Mouse (Mus musculus) small intestine, adult 2 months (tissue): ENCODE results near the gene Elmo1. TPM values are rescaled to one million over a fixed set of nuclear protein-coding genes. Genes with fewer than 3 reads are reported as not detected.

Experiments used
- H3K27ac ChIP-seq: fragments of 200-500 bp; 2 replicates; pipeline ENCODE4 v1.5.1; 2012; ENCODE audit warnings: low read depth, low read length, control low read depth, inconsistent platforms; ENCODE audit not compliant: insufficient read depth
- H3K27me3 ChIP-seq: fragments of 200-500 bp; 2 replicates; pipeline ENCODE4 v1.6.1; 2012; ENCODE audit warnings: mild to moderate bottlenecking, moderate library complexity, low read length, inconsistent platforms; ENCODE audit not compliant: control insufficient read depth, insufficient read depth
- H3K36me3 ChIP-seq: fragments of 200-500 bp; 2 replicates; pipeline ENCODE4 v1.6.1; 2012; ENCODE audit warnings: mild to moderate bottlenecking, low read length, control low read depth, inconsistent platforms; ENCODE audit not compliant: control insufficient read depth, insufficient read depth
- H3K4me1 ChIP-seq: fragments of 200-500 bp; 2 replicates; pipeline ENCODE4 v1.6.1; 2012; ENCODE audit warnings: low read length, inconsistent platforms, mixed read lengths; ENCODE audit not compliant: control insufficient read depth, insufficient read depth, insufficient read length
- H3K4me3 ChIP-seq: fragments of 200-500 bp; 2 replicates; pipeline ENCODE4 v1.5.1; 2012; ENCODE audit warnings: low read depth, mild to moderate bottlenecking, control low read depth, inconsistent platforms, low read length, moderate library complexity
- CTCF ChIP-seq: fragments of 200-500 bp; IDR thresholded peaks from 2 replicates; pipeline ENCODE4 v1.5.1; 2012; ENCODE audit warnings: low read depth, mild to moderate bottlenecking, control low read depth, inconsistent platforms, low read length, moderate library complexity, mixed read lengths; ENCODE audit not compliant: insufficient replicate concordance, insufficient read length; ENCODE audit errors: extremely low read depth
- POLR2A ChIP-seq: fragments of 200-500 bp; IDR thresholded peaks from 2 replicates; pipeline ENCODE4 v1.6.1; 2012; ENCODE audit warnings: low read depth, mild to moderate bottlenecking, control low read depth, inconsistent platforms, low read length, moderate library complexity
- WGBS: fragments of 180-500 bp; shearing (Covaris S2); methylation state at CpG from one replicate; pipeline ENCODE4 v1.1.7; 2018; 5-methylcytosine and 5-hydroxymethylcytosine counted together
- polyA plus RNA-seq: library from polyadenylated mRNA; depleted of rRNA; stranded (reverse); fragments of >200 nt; gene quantifications from 2 replicates; pipeline ENCODE4 v1.2.3, GENCODE M21; 2012

Gene Elmo1
- polyA plus RNA-seq, 1 experiment: 23.8 TPM

GRCm38 (mm10) chr13:20597307-20597706 lies 506.9 kb downstream of the Elmo1 start:
- no peaks in the 10 kb centered on the region for H3K36me3 ChIP-seq
- H3K4me3 ChIP-seq: no peak overlapping the region
- no peak for TF ChIP-seq CTCF
- no peak for TF ChIP-seq POLR2A
- H3K27ac ChIP-seq: no peak overlapping the region
- H3K27me3 ChIP-seq: no peaks in the 10 kb centered on the region
- 55% methylated on average over 5 of the region's 5 CpGs for WGBS
- H3K4me1 ChIP-seq: no peaks in the 10 kb centered on the region

GRCm38 (mm10) chr13:20598618-20599017 lies 508.2 kb downstream of the Elmo1 start:
- WGBS: 98% methylated on average over 3 of the region's 3 CpGs
- TF ChIP-seq CTCF: no peak
- no peak for TF ChIP-seq POLR2A

GRCm38 (mm10) chr13:20600246-20600645 lies 509.9 kb downstream of the Elmo1 start:
- Histone ChIP-seq H3K4me3 (no peak overlapping the region), H3K4me1 (no peaks in the 10 kb centered on the region), H3K27ac (no peak overlapping the region), H3K36me3 (peaks cover 7% of the 10 kb centered on the region), H3K27me3 (no peaks in the 10 kb centered on the region)
- WGBS: 75% methylated on average over 6 of the region's 6 CpGs
- TF ChIP-seq CTCF (no peak), POLR2A (no peak)

More at GRCm38 (mm10) chr13:20598618-20599017, 508.2 kb downstream of the Elmo1 start:
- H3K27ac ChIP-seq: no peak overlapping the region
- no peaks in the 10 kb centered on the region for H3K27me3 ChIP-seq
- peaks cover 3% of the 10 kb centered on the region; the same call in 1 of the 2 replicates for H3K36me3 ChIP-seq
- H3K4me3 ChIP-seq: no peak overlapping the region
- H3K4me1 ChIP-seq: no peaks in the 10 kb centered on the region

DNA sequence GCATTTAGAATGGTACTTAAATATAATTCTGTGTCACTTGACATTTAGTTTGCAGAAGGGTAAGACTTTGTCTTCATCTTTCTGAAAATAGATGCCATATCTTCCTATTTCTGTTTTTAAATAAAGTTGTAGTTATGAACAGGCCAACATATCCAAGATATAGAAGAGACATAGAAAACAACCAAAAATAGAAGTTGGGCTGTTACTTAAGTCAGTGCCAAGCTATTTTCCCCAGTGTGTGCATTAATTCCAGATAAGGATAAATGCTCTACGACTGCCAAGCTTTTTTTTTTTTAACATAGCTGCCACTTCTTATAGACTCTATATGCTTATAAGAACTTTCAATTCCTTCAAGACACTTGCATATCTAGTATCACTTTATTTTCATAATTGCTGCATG lies 511.0 kb downstream of the Elmo1 start:
- 55% methylated on average over 1 of the region's 1 CpGs for WGBS
- H3K4me1 ChIP-seq: no peaks in the 10 kb centered on the region
- H3K4me3 ChIP-seq: no peak overlapping the region
- no peak overlapping the region for H3K27ac ChIP-seq
- no peak for TF ChIP-seq POLR2A
- no peak for TF ChIP-seq CTCF
- H3K36me3 ChIP-seq: peaks cover 10% of the 10 kb centered on the region
- no peaks in the 10 kb centered on the region for H3K27me3 ChIP-seq

DNA sequence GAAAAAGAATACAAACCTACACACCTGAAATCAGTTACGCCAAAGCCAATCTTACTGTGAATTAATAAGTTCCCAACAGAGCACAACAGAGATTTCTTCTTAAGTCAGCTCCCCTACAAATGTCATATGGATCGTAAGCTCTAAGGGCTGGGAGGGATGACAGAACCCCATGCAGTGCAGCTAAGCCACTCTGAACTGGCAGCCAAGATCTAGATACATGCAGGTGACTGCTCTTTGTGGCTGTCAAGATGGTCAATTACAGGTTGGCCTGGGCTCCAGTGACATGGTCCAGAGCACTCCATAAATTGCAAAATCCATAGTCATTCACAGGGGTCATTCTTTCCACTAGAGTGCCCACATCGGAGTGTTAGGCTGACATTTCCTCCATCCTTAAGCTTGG lies 516.5 kb downstream of the Elmo1 start:
- WGBS: 91% methylated on average over 3 of the region's 3 CpGs
- TF ChIP-seq POLR2A (no peak), CTCF (no peak)
- Histone ChIP-seq H3K27me3 (no peaks in the 10 kb centered on the region), H3K36me3 (peaks cover 12% of the 10 kb centered on the region), H3K4me1 (no peaks in the 10 kb centered on the region), H3K27ac (no peak overlapping the region), H3K4me3 (no peak overlapping the region)

GRCm38 (mm10) chr13:20609003-20609688 lies 518.8 kb downstream of the Elmo1 start:
- TF ChIP-seq CTCF (no peak), POLR2A (no peak)
- no peaks in the 10 kb centered on the region for H3K4me1 ChIP-seq
- no peak overlapping the region for H3K4me3 ChIP-seq
- H3K27ac ChIP-seq: no peak overlapping the region
- 69% methylated on average over 3 of the region's 3 CpGs for WGBS
- no peaks in the 10 kb centered on the region for H3K27me3 ChIP-seq
- H3K36me3 ChIP-seq: peaks cover 9% of the 10 kb centered on the region

DNA sequence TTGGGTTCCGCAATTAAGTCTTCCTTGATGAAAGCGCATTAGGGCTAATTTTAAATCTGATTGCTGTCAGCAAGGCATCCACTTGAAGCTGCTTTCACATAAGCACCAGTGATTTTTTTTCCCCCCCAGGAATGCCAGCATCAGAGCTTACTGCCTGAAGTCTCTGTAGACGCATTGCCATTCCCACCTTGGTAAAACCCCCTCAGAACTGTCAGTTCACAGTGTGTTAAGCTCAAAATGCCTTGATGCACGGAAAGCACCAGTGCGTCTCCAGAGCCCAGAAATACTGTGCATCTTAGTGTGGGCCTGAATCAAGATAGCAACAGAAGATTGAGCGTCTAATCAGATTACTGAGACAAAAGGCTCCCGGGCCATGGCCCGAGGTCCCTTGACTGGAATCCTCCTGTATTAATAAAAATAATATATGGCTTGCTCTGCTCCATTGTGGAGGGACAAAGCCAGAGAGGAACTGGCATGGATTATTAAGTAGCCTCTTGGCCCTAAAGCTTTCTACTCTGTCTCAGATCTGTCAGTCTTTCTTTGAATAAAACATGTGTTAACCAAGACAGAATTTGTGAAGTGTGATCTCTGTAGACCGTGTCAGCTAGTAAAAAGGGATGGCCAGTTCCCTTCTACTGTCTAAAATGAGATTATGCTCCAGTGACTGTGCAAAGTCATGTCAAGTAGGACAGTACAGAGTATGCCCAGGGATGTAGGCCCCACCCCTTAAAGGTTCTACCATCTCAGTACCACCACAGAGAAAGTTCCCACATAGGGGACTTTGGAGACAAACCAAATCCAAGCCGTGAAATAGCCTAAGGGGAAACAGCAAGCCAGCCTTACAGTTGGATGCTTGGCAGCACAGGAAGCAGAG lies 525.4 kb downstream of the Elmo1 start:
- no peak overlapping the region for H3K4me3 ChIP-seq
- no peaks in the 10 kb centered on the region for H3K4me1 ChIP-seq
- H3K27me3 ChIP-seq: no peaks in the 10 kb centered on the region
- no peak for TF ChIP-seq POLR2A
- no peak for TF ChIP-seq CTCF
- WGBS: 85% methylated on average over 10 of the region's 10 CpGs
- no peak overlapping the region for H3K27ac ChIP-seq
- H3K36me3 ChIP-seq: no peaks in the 10 kb centered on the region

- Histone ChIP-seq H3K4me1 (no peaks in the 10 kb centered on the region), H3K4me3 (no peak overlapping the region), H3K27ac (no peak overlapping the region), H3K27me3 (no peaks in the 10 kb centered on the region), H3K36me3 (no peaks in the 10 kb centered on the region)
- WGBS: 89% methylated on average over 5 of the region's 5 CpGs
- TF ChIP-seq CTCF (no peak), POLR2A (no peak)
Measured at GRCm38 (mm10) chr13:20619946-20620345, 529.5 kb downstream of the Elmo1 start.
